Mouse (Mus musculus): ENCODE results near the gene Pam. TPM values are rescaled to one million over a fixed set of nuclear protein-coding genes. Genes with fewer than 3 reads are reported as not detected.

The Pam gene
- polyA plus RNA-seq, 1 experiment = 67.3 TPM

DNA sequence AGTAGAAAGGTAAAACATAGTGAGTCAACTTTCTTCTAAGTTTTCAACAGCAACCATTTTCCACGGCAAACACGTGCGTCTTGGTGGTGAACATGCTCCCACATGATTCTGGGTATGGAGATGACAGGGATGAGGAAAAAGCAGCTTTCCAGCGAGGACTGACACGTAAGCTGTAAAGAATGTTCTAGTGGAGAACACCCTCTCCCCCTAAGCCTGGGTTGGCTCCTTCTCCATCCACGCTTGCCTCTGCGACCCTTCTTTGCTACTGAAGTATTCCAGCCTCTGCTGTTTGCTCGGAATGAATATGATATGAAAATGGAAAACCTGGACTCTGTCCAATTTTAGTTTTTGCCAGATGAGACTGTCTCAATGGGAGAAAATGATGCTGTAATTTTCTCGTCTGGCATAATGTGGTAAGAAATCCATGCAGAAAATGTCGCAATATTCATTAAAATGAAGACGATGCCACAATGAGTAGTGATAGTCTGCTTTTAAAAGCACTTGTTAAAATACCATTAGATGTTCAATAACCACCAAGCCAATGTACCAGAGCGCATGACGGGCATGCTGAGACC is 243.8 kb downstream of the Pam start:
- Histone ChIP-seq H3K36me3 (ENCODE audit: control insufficient read depth, insufficient read depth, low read length) (no peaks in the 10 kb centered on the region), H3K27ac (ENCODE audit: control insufficient read depth, insufficient read depth, low read length) (no peak overlapping the region), H3K4me1 (replicated peaks; ENCODE audit: control insufficient read depth, insufficient read depth, low read length) (no peaks in the 10 kb centered on the region), H3K27me3 (ENCODE audit: control insufficient read depth, insufficient read depth, low read length) (no peaks in the 10 kb centered on the region), H3K4me3 (ENCODE audit: control insufficient read depth, insufficient read depth, low read length) (no peak overlapping the region)
- no peak for DNase-seq
- no peak for TF ChIP-seq POLR2A (IDR thresholded peaks at IDR 0.05; ENCODE audit: control insufficient read depth, extremely low read depth, insufficient read depth, low read length, poor library complexity)
- no peak for TF ChIP-seq CTCF (IDR thresholded peaks at IDR 0.05; ENCODE audit: borderline replicate concordance, control insufficient read depth, extremely low read depth, insufficient read depth, low read length, poor library complexity)
- WGBS = 93% methylated on average over 13 of the region's 13 CpGs

DNA sequence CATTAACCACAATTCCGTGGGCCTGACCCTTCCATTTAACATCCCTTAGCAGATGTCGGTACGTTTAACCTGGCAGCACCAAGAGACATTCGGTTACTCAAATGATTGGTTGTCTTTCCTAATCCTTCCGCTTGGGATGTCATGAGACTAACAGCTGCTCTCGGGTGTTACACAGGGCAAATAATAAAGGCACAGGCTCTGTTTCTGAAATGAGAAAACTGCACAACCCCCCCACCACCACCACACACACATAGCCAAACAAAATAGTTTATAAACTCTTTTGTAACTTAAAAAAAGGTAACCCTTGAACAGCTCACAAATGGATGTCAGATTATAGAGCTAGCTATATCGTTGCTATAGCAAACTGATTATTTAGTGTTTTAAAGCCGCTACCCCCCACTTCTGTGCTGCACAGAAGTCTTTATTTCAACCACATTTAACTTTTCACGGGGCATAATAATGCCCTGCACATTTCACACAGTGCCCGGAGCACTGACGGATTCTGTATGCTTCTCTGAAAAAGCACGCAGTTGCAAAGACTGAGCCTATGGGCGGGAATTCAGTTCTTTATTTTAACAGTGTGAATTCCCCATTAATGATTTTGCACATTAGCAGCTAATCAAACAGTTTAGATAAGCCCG is 246.7 kb downstream of the Pam start:
- Histone ChIP-seq H3K4me3 (ENCODE audit: control insufficient read depth, insufficient read depth, low read length) (no peak overlapping the region), H3K27me3 (ENCODE audit: control insufficient read depth, insufficient read depth, low read length) (no peaks in the 10 kb centered on the region), H3K4me1 (replicated peaks; ENCODE audit: control insufficient read depth, insufficient read depth, low read length) (no peaks in the 10 kb centered on the region), H3K27ac (ENCODE audit: control insufficient read depth, insufficient read depth, low read length) (no peak overlapping the region), H3K36me3 (ENCODE audit: control insufficient read depth, insufficient read depth, low read length) (no peaks in the 10 kb centered on the region)
- DNase-seq = no peak
- WGBS = 95% methylated on average over 14 of the region's 14 CpGs
- TF ChIP-seq CTCF (IDR thresholded peaks at IDR 0.05; ENCODE audit: borderline replicate concordance, control insufficient read depth, extremely low read depth, insufficient read depth, low read length, poor library complexity) = no peak
- TF ChIP-seq POLR2A (IDR thresholded peaks at IDR 0.05; ENCODE audit: control insufficient read depth, extremely low read depth, insufficient read depth, low read length, poor library complexity) = no peak

DNA sequence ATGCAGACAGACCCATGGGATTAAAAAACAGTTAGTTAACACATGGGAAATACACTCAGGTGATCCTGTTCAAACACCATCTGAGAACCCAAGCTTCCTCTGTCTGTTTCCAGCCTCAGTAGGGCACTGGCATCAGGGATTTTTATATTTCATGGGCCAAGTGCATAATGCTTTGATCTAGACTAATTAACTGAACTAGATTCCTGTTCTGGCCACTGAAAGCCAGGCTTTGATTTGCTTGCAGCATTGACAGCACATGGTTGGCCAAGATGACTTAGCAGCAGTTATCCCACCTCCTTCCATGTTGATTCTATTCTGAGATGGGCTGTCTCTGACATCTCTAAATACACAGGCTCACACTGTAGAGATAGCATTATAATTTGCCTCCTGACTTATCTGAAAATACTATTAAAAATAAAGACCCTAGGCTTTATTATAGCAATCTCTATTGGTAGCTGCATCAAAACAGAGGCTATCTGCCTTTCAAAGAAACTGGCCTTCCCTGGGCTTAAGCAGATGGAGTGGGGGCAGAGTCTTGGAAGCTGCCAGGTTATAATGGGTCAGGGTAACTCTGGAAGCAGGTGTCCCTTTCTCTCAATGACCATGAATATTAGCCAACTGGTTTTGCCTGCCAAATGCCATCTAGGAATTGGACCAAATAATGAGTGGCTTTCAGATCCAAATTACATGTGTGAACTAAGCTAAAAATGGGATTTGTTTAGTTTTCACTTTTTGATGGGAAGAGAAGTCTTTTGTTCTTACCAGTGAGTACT is 252.0 kb downstream of the Pam start:
- Histone ChIP-seq H3K27me3 (ENCODE audit: control insufficient read depth, insufficient read depth, low read length) (no peaks in the 10 kb centered on the region), H3K4me1 (replicated peaks; ENCODE audit: control insufficient read depth, insufficient read depth, low read length) (no peaks in the 10 kb centered on the region), H3K4me3 (ENCODE audit: control insufficient read depth, insufficient read depth, low read length) (no peak overlapping the region), H3K27ac (ENCODE audit: control insufficient read depth, insufficient read depth, low read length) (no peak overlapping the region), H3K36me3 (ENCODE audit: control insufficient read depth, insufficient read depth, low read length) (no peaks in the 10 kb centered on the region)
- TF ChIP-seq CTCF (IDR thresholded peaks at IDR 0.05; ENCODE audit: borderline replicate concordance, control insufficient read depth, extremely low read depth, insufficient read depth, low read length, poor library complexity) (no peak), POLR2A (IDR thresholded peaks at IDR 0.05; ENCODE audit: control insufficient read depth, extremely low read depth, insufficient read depth, low read length, poor library complexity) (no peak)
- no peak for DNase-seq

DNA sequence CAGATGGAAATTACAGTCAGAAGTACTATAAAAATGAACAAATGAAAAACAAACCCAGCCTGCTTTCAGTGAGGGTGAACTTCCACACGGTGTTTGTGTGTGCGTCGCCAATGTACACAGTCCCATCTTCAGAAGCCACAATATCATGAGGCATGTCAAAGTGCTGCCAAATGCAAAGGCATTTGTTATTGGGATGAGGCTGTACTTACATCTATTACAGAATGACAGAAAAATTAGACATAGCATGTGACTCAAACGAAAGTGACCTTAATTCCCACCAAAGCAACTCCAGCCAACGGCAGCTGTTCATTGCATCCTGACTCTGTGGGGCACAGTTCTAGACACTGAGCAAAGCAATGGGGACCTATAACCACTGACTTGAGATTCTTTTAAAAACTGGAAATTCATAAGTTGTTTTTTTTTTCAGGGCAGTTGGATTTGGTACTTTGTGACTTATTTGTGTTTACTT is 261.1 kb downstream of the Pam start:
- Histone ChIP-seq H3K4me3 (ENCODE audit: control insufficient read depth, insufficient read depth, low read length) (no peak overlapping the region), H3K4me1 (replicated peaks; ENCODE audit: control insufficient read depth, insufficient read depth, low read length) (no peaks in the 10 kb centered on the region), H3K27ac (ENCODE audit: control insufficient read depth, insufficient read depth, low read length) (no peak overlapping the region), H3K27me3 (ENCODE audit: control insufficient read depth, insufficient read depth, low read length) (no peaks in the 10 kb centered on the region), H3K36me3 (ENCODE audit: control insufficient read depth, insufficient read depth, low read length) (no peaks in the 10 kb centered on the region)
- TF ChIP-seq CTCF (IDR thresholded peaks at IDR 0.05; ENCODE audit: borderline replicate concordance, control insufficient read depth, extremely low read depth, insufficient read depth, low read length, poor library complexity) = no peak
- no peak for TF ChIP-seq POLR2A (IDR thresholded peaks at IDR 0.05; ENCODE audit: control insufficient read depth, extremely low read depth, insufficient read depth, low read length, poor library complexity)
- 97% methylated on average over 5 of the region's 5 CpGs for WGBS
- DNase-seq = no peak

DNA sequence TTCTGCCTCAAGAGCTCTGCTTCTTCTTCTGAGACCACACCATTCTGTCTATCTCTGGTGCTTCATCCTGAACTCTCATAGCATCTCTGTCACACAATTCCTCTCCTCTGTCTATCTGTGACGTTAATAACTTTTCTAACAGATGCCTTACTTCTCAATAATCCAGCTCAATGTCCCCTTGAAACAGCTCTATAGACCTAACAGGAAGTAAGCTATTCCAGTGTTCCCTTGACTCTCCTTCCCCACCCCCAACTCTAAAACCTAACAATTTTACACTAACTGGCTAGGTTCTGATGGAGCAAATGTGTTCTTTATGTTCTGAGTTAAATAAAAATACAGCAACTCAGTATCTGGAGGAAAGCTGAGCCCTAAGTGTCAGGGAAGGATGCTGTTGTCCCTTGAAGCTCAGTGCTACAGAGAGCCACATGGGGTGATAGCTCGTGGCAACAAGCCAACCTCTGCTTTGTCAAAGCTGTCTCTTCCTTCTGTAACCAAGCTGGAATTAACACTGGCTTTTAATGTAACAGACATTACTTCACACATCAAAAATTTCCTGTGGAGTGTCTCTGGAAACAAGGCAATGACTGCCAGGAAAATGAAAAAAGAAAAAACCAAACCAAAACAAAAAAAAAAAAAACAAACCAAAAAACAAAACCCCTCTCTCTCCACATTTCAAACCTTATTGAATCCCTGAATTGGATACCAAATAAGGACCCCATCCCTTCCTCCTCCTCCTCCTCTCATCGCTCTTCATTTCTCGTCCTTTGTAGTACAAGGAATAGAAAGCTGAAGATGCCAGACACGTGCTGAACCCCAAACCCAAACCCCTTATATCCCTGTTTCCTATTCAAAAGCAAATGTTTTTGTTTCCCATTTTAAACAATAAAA is 261.7 kb downstream of the Pam start:
- DNase-seq = no peak

DNA sequence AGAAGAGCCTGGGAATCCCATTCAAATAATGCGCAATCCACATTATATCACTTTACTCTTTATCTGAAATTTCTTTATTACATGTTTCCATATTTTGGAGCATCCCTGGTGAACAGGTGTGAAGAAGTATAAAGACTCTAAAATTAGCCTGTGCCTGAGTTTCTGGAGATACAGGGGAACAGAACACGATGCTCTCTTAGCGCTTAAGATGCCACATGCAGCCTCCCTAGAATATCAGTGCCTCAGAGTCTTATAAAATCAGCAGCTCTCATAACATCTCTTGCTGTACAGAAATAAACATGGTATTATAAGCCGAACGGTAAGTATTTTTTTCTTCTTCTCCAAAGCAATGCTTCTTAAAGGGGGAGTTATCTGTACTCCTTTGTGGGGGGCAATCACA is 267.4 kb downstream of the Pam start:
- Histone ChIP-seq H3K4me1 (replicated peaks; ENCODE audit: control insufficient read depth, insufficient read depth, low read length) (no peaks in the 10 kb centered on the region), H3K27me3 (ENCODE audit: control insufficient read depth, insufficient read depth, low read length) (no peaks in the 10 kb centered on the region), H3K36me3 (ENCODE audit: control insufficient read depth, insufficient read depth, low read length) (no peaks in the 10 kb centered on the region), H3K27ac (ENCODE audit: control insufficient read depth, insufficient read depth, low read length) (no peak overlapping the region), H3K4me3 (ENCODE audit: control insufficient read depth, insufficient read depth, low read length) (no peak overlapping the region)
- no peak for DNase-seq
- TF ChIP-seq CTCF (IDR thresholded peaks at IDR 0.05; ENCODE audit: borderline replicate concordance, control insufficient read depth, extremely low read depth, insufficient read depth, low read length, poor library complexity) = no peak
- no peak for TF ChIP-seq POLR2A (IDR thresholded peaks at IDR 0.05; ENCODE audit: control insufficient read depth, extremely low read depth, insufficient read depth, low read length, poor library complexity)
- 97% methylated on average over 5 of the region's 5 CpGs for WGBS

More for the DNA sequence above, 261.7 kb downstream of the Pam start:
- Histone ChIP-seq H3K4me1 (replicated peaks; ENCODE audit: control insufficient read depth, insufficient read depth, low read length) (no peaks in the 10 kb centered on the region), H3K36me3 (ENCODE audit: control insufficient read depth, insufficient read depth, low read length) (no peaks in the 10 kb centered on the region), H3K27ac (ENCODE audit: control insufficient read depth, insufficient read depth, low read length) (no peak overlapping the region), H3K4me3 (ENCODE audit: control insufficient read depth, insufficient read depth, low read length) (no peak overlapping the region), H3K27me3 (ENCODE audit: control insufficient read depth, insufficient read depth, low read length) (no peaks in the 10 kb centered on the region)
- 92% methylated on average over 5 of the region's 5 CpGs for WGBS
- no peak for TF ChIP-seq CTCF (IDR thresholded peaks at IDR 0.05; ENCODE audit: borderline replicate concordance, control insufficient read depth, extremely low read depth, insufficient read depth, low read length, poor library complexity)

Data from thymus, adult 2 months (tissue).